Mouse (Mus musculus): ENCODE data around the gene Ccdc61.
"Not testable (repeated sequence)": the region's sequence is repeated elsewhere in the genome, so short reads cannot be mapped to it uniquely, and the experiment has no call there.

Ccdc61 gene

GRCm38 (mm10) chr7:18916254-18916653, 6.0 kb upstream of the Ccdc61 start:
- DNase-seq (ENCODE audit: low read depth) = no peak

- DNase-seq (ENCODE audit: low read depth) = peak; percentile 21
These were observed 418 bp downstream of the Ccdc61 start for GRCm38 (mm10) chr7:18909797-18910196.

DNA sequence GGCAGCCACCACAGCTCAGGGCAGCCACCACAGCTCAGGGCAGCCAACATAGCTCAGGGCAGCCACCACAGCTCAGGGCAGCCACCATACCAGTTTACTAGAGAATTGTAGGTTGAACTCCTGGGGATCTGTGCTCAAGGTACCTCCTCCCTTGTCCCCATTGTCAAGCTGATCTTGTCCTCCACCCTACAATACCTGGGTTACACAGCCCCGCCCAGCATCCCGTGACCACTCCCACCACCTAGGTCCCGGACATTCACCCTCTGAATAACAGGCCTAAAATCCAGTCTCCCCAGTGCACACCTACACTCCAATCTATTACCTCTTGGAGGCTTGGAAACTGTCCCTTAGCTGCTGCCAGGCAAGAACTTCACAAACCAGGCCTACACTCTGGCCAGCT, 5.2 kb downstream of the Ccdc61 start:
- DNase-seq (ENCODE audit: low read depth) = no peak

DNA sequence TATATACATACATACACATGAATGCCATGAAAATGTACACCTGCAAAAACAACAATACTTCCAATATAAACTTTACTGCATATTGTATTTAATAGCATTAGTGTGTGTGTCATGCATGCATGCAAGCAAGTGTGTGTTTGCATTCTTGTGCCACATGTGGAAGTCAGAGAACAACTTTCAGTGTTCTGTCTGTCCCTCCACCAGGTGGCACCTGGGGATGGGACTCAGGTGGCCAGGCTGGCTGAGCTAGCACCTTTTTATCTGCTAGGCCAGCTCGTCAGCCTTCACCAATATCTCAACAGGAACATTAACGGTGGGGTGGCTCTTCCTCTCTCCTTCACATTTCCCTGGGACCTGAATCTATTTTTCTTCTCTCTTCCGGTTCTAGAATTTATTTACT, 7.7 kb downstream of the Ccdc61 start:
- no peak for DNase-seq (ENCODE audit: low read depth)

GRCm38 (mm10) chr7:18900513-18900912, 9.7 kb downstream of the Ccdc61 start:
- no peak for DNase-seq (ENCODE audit: low read depth)

GRCm38 (mm10) chr7:18896536-18896935, 13.7 kb downstream of the Ccdc61 start:
- DNase-seq (ENCODE audit: low read depth) = no peak

DNA sequence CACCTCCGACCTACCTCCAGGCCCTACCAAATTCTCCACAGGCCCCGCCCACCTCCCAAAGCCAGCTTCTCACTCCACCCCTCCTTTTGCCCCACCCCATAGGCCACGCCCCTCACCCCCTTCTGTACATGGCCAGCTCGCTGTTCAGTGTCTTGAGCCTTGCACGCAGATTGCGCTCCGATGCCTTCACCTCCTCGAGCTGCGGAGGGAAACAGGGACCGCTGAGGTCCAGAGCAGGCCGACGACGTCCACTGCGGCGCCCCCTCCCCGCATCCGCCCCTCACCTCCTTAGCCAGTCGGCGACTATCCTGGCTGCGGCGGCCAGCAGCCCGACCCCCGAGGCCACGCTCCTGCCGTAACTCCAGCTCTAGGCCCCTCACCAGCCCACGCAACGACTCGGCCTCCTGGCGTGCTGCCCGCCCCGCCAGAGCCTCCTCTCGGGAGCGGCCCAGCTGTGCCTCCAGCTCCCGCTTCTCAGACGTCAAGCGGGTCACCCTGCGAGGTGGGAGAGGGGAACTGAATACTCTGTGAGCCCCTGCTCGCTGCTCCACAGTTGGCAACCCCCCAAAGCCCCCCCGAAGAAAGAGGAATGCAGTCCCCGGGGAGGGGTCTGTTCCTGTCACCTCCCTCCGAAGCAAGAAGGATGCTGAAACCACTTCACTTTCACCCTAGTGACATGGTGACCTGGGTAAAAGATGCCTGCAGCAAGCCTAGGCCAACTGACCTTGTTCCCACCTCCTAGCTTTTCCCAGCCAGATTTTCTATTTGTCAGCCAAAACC, 16.4 kb downstream of the Ccdc61 start:
- peak; percentile 64 for DNase-seq (ENCODE audit: low read depth)

- DNase-seq (ENCODE audit: low read depth) = no peak
These were observed 17.2 kb downstream of the Ccdc61 start for GRCm38 (mm10) chr7:18893009-18893408.

DNA sequence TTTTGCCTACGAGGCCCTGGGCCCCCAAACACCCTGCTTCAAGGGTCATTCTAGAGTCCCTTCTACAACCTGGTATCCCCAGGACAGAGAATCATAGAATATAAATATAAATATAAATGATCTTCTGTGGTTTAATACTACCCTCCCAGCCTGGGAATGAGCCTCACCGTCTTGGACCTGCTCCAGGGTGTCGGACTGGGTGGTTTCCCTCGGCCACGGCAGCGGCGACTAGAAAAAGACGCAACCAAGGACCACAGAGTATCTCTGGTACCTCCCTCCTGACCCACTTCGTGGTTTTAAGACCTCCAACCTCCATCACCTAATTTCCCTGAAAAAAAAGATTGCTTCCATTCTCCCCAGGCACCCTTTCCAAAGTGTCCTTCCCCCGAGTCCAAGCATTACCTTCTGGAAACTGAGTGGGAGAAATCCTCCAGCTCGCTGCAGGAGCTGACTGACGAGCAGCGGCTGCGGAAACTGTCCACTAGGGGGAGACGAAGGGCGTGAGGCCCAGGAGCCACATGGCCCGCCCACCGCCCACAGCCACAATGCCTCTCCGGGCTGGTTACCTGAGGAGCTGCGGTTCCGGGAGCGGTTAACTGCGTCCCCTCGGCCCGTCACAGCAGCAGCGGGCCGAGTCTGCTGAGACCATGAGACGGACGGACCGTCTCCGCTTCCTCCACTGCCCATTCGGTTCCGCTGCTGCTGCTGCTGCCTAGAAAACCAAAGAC, 18.2 kb downstream of the Ccdc61 start:
- DNase-seq (ENCODE audit: low read depth) = peak; percentile 71

- no peak for DNase-seq (ENCODE audit: low read depth)
These were observed 19.4 kb downstream of the Ccdc61 start for GRCm38 (mm10) chr7:18890848-18891247.

GRCm38 (mm10) chr7:18886963-18887362, 23.3 kb downstream of the Ccdc61 start:
- no peak for DNase-seq (ENCODE audit: low read depth)

DNA sequence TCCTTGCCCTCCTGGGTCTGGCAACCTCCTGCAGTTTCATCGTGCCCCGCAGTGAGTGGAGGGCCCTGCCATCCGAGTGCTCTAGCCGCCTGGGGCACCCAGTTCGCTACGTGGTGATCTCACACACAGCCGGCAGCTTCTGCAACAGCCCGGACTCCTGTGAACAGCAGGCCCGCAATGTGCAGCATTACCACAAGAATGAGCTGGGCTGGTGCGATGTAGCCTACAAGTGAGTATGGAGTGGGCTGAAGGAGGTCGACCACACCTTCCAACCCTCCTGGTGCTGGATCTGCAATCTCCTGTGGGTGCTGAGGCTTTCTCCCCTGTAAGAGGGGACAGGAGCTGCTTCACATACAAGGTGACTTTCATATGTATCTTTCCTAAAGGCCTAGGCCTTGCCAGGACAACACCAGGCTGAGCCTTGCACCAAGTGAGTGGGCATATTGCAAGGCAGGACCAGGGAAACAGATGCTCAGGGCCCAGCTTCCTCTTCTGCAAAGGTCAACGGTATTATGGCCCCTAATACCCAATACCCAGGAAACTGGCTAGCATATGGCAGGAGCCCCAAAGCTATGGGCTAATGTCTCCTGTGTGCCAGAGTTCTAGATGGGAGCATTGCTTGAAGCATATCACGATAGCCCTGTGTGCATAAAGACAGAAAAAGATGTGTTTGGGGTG, 25.3 kb downstream of the Ccdc61 start:
- DNase-seq (ENCODE audit: low read depth) = no peak

- DNase-seq (ENCODE audit: low read depth) = no peak
These were observed 26.0 kb downstream of the Ccdc61 start for GRCm38 (mm10) chr7:18883991-18884744.

DNA sequence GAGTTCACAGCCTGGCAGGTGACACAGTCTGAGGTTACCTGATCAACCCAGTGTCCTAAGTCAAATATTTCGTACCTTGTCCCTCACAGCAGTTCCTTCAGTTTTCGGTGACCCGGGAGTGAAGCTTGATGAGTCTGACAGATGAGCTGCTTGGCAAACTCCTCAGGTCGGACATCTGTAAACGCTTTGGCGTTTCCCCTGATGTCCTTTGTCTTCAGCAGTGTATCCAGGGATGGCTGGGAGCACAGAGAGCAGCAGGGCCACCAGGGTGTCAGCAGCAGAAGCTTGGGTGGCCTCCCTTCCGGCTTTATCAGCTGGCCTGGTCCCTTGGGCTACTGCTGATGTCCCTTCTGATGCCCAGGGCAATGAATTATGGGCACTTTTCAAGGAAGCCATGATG, 31.5 kb downstream of the Ccdc61 start:
- DNase-seq (ENCODE audit: low read depth) = no peak

- DNase-seq (ENCODE audit: low read depth) = no peak
These were observed 34.8 kb downstream of the Ccdc61 start for GRCm38 (mm10) chr7:18875372-18875771.

- DNase-seq (ENCODE audit: low read depth) = peak; percentile 41
These were observed 37.0 kb downstream of the Ccdc61 start for GRCm38 (mm10) chr7:18873253-18873652.

DNA sequence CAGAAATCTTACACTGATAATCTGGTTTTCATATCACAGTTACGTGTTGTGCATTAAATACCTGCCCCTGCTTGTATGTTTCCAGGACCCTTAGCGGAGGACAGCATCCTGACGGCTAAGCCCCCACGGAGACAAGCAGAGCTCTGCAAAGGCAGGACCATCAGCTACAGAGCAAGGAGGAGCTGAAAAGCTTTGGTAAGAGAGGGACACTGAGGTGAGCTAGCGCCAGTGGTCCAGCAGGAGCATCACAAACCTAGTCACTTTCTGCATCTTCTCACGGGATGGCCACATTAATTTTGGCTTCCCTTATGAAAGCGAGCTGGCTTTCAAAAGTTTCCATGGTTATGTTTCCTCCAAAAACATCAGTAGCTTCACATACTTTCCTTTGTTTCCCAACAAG, 37.4 kb downstream of the Ccdc61 start:
- DNase-seq (ENCODE audit: low read depth) = no peak

DNA sequence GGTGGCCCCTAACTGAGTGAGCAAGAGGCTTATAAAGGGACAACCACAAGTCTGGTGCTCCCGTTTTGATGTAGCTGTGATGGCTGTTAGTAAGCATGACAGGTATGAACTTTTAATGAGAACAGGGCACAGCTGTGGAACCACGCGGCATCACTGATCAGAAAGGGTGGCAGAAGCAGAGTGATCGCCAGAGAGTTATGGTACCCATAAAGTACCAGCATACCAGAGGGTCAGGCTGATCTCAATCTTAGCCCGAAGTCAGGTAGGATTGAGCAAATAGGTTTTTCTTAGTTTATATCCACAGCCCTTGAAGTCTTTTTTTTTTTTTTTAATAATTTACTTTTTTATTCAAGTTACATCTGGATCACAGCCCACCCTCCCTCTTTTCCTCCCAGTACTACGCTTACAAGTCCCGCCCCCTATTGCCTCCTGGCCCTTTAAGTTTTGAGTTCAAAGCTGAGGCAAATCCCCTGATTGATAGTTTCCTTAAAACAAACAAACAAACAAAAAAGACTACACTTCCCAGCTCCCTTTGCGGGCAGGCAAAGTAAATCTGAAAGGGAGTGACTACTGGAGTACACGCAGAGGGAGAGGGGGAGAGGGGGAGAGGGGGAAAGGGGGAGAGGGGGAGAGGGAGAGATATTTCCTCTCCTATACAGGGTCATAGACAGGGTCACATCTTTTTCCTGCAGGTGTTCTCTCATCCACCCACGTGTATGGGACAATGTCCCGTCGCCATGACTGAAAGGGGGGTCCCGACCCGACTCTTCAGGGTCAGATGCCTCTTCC, 38.0 kb downstream of the Ccdc61 start:
- no peak for DNase-seq (ENCODE audit: low read depth)

GRCm38 (mm10) chr7:18871031-18871430, 39.2 kb downstream of the Ccdc61 start, which contains the start of gene Pglyrp1:
Gene Pglyrp1 (plus strand): TSS chr7:18871331.
- DNase-seq (ENCODE audit: low read depth) = not testable (repeated sequence)

DNA sequence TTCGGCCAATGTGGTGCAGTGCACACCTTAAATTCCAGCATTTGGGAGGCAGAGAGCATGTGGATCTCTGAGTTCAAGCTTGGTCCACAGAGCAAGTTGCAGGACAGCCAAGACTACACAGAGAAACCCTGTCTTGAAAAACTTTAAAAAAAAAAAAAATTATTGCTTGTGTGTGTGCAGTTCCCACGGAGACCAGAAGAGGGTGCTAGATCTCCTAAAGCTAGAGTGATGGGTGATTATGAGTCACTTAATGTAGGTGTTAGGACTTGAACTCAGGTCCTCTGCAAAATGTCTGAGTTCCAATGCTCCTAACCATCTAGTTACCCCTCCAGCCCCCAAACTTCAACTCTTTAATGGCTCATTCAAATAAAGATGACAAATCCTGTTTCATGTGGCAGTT, 41.7 kb downstream of the Ccdc61 start:
- no peak for DNase-seq (ENCODE audit: low read depth)

- no peak for DNase-seq (ENCODE audit: low read depth)
These were observed 47.4 kb downstream of the Ccdc61 start for GRCm38 (mm10) chr7:18862801-18863200.

All from c-Kit-positive CD71-positive TER-119-negative erythroid progenitor cells, embryonic 14.5 days (primary cell).